8 mouse cellular contexts compared by ENCODE assay signal in the genomic region with DNA sequence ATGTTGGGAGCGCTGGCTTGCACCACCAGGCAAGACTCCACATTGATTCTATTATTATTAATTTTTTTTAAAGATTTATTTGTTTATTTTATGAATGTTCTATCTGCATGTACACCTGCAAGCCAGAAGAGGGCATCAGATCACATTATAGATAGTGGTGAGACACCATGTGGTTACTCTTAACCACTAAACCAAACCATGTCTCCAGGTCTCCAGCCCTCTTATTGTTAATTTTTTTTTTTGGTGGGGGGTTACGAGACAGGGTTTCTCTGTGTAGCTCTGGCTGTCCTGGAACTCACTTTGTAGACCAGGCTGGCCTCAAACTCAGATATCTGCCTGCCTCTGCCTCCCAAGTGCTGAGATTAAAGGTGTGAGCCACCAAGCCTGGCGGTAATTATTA. TPM values are rescaled to one million over a fixed set of nuclear protein-coding genes. Genes with fewer than 3 reads are reported as not detected.
DNase-seq lines count a peak whose midpoint lies in the region; ATAC-seq and TF ChIP-seq lines count a peak whose summit lies in the region.
"Not testable (repeated sequence)": the region's sequence is repeated elsewhere in the genome, so short reads cannot be mapped to it uniquely, and the experiment has no call there.

No protein-coding gene starts in this region.

- H3K9ac ChIP-seq in embryonic facial prominence, embryonic 11.5 days (replicated peaks; ENCODE audit: low read length); heart, postnatal 0 days (replicated peaks; ENCODE audit: low read depth, low read length); liver, postnatal 0 days (replicated peaks); midbrain, embryonic 14.5 days (replicated peaks; ENCODE audit: low read length); stomach, postnatal 0 days (ENCODE audit: low read length): not testable (repeated sequence)

- ATAC-seq in embryonic facial prominence, embryonic 11.5 days (replicated peaks; ENCODE audit: insufficient number of reproducible peaks, low FRiP score, low TSS enrichment, low read depth); heart, postnatal 0 days (ENCODE audit: insufficient read depth, low read depth); liver, postnatal 0 days; midbrain, embryonic 14.5 days (ENCODE audit: low FRiP score, low TSS enrichment); stomach, postnatal 0 days (ENCODE audit: low FRiP score, low TSS enrichment): not testable (repeated sequence)

- not testable (repeated sequence) for H3K4me2 ChIP-seq in embryonic facial prominence, embryonic 11.5 days (ENCODE audit: low read depth, low read length); heart, postnatal 0 days (ENCODE audit: low read depth, low read length); liver, postnatal 0 days (ENCODE audit: low read depth, low read length); midbrain, embryonic 14.5 days (ENCODE audit: low read length); stomach, postnatal 0 days (replicated peaks; ENCODE audit: low read depth)

- H3K27ac ChIP-seq in embryonic facial prominence, embryonic 11.5 days (replicated peaks; ENCODE audit: low read depth, low read length); heart, postnatal 0 days (ENCODE audit: low read depth); liver, postnatal 0 days (ENCODE audit: low read depth); midbrain, embryonic 14.5 days (replicated peaks; ENCODE audit: low read depth, low read length); stomach, postnatal 0 days (replicated peaks): not testable (repeated sequence)

- not testable (repeated sequence) for H3K27me3 ChIP-seq in embryonic facial prominence, embryonic 11.5 days (ENCODE audit: control insufficient read depth, insufficient read depth, low read length); heart, postnatal 0 days (ENCODE audit: control insufficient read depth, insufficient read depth, low read length); liver, postnatal 0 days (ENCODE audit: insufficient read depth, low read length); midbrain, embryonic 14.5 days (ENCODE audit: control insufficient read depth, insufficient read depth, low read length); stomach, postnatal 0 days (ENCODE audit: control insufficient read depth, insufficient read depth, low read length)

- H3K36me3 ChIP-seq in embryonic facial prominence, embryonic 11.5 days (replicated peaks; ENCODE audit: control insufficient read depth, insufficient read depth, low read depth, low read length); heart, postnatal 0 days (replicated peaks; ENCODE audit: control insufficient read depth, insufficient read depth, low read length); liver, postnatal 0 days (replicated peaks; ENCODE audit: insufficient read depth, low read length); midbrain, embryonic 14.5 days (ENCODE audit: control insufficient read depth, insufficient read depth, low read length); stomach, postnatal 0 days (ENCODE audit: control insufficient read depth, insufficient read depth, low read length): not testable (repeated sequence)

- 0 out of 2 replicates have a peak, but pooled peaks have one; percentile 7 for TF ChIP-seq CTCF in heart, postnatal 0 days (IDR thresholded peaks at IDR 0.05; ENCODE audit: low read depth)
- TF ChIP-seq CTCF in liver, postnatal 0 days (IDR thresholded peaks at IDR 0.05; ENCODE audit: low read depth): peak; percentile 46
- peak; percentile 63 for TF ChIP-seq CTCF in stomach, postnatal 0 days (IDR thresholded peaks at IDR 0.05; ENCODE audit: low read depth)

- H3K4me1 ChIP-seq in embryonic facial prominence, embryonic 11.5 days (ENCODE audit: control insufficient read depth, insufficient read depth, low read length); heart, postnatal 0 days (ENCODE audit: control insufficient read depth, insufficient read depth); midbrain, embryonic 14.5 days (ENCODE audit: control insufficient read depth, insufficient read depth, low read length); stomach, postnatal 0 days (replicated peaks; ENCODE audit: control insufficient read depth, insufficient read depth): not testable (repeated sequence)
- H3K4me1 ChIP-seq in liver, postnatal 0 days (ENCODE audit: insufficient read depth): peaks cover 12% of the 10 kb centered on the region

- not testable (repeated sequence) for H3K4me3 ChIP-seq in embryonic facial prominence, embryonic 11.5 days (ENCODE audit: low read depth, low read length); heart, postnatal 0 days (ENCODE audit: low read depth, low read length); liver, postnatal 0 days (ENCODE audit: low read depth, low read length); midbrain, embryonic 14.5 days (replicated peaks; ENCODE audit: low read depth, low read length); stomach, postnatal 0 days (ENCODE audit: low read depth, low read length)

- H3K9me3 ChIP-seq in embryonic facial prominence, embryonic 11.5 days (replicated peaks; ENCODE audit: control insufficient read depth, low read length); heart, postnatal 0 days (replicated peaks; ENCODE audit: control insufficient read depth, low read length); liver, postnatal 0 days (ENCODE audit: low read length); midbrain, embryonic 14.5 days (ENCODE audit: control insufficient read depth, low read length); stomach, postnatal 0 days (ENCODE audit: control insufficient read depth, low read length): not testable (repeated sequence)

- 51% methylated on average over 3 of the region's 3 CpGs for WGBS in embryonic facial prominence, embryonic 11.5 days
- WGBS in heart, postnatal 0 days: 70% methylated on average over 3 of the region's 3 CpGs
- 58% methylated on average over 3 of the region's 3 CpGs for WGBS in liver, postnatal 0 days (ENCODE audit: insufficient replicate concordance)
- 68% methylated on average over 3 of the region's 3 CpGs for WGBS in midbrain, embryonic 14.5 days
- WGBS in stomach, postnatal 0 days: 63% methylated on average over 3 of the region's 3 CpGs

- not testable (repeated sequence) for TF ChIP-seq EP300 in heart, postnatal 0 days (IDR thresholded peaks at IDR 0.05; ENCODE audit: low read depth); liver, postnatal 0 days (IDR thresholded peaks at IDR 0.05; ENCODE audit: low read depth); stomach, postnatal 0 days (optimal IDR thresholded peaks at IDR 0.05)

- DNase-seq in CD4-positive helper T cell, adult 2 months (ENCODE audit: low read depth, low spot score): peak; percentile 47
- peak; percentile 55 for DNase-seq in NIH3T3 (ENCODE audit: low read depth)
- DNase-seq in embryonic facial prominence, embryonic 11.5 days (ENCODE audit: low spot score): peak; percentile 30
- not testable (repeated sequence) for DNase-seq in heart, postnatal 0 days (ENCODE audit: low spot score); liver, postnatal 0 days; stomach, postnatal 0 days (ENCODE audit: low spot score)
- DNase-seq in kidney, adult 9 months: peak; percentile 64
- peak; percentile 34 for DNase-seq in midbrain, embryonic 14.5 days

RNA-seq across cellular contexts. Expression of a gene that starts 3.9 kb away (rescaled TPM):
- polyA plus RNA-seq in embryonic facial prominence, embryonic 11.5 days (2014; fragmentation: Nextera tagmentation; extraction: Ambion mirVana): 91.2 and 104 TPM in 2 replicates
- 28.5 and 60.6 TPM in 2 replicates for total RNA-seq in heart, postnatal 0 days (2014; rRNA removed; ENCODE audit: low replicate concordance)
- 26.5 and 27.5 TPM in 2 replicates for polyA plus RNA-seq in heart, postnatal 0 days (2015; fragmentation: Nextera tagmentation; extraction: Ambion mirVana)
- polyA plus RNA-seq in liver, postnatal 0 days (2015; fragmentation: Nextera tagmentation; extraction: Ambion mirVana): 13.9 and 17.7 TPM in 2 replicates
- polyA plus RNA-seq in midbrain, embryonic 14.5 days (2014; fragmentation: Nextera tagmentation; extraction: Ambion mirVana): 17.5 and 23.7 TPM in 2 replicates
- polyA plus RNA-seq in stomach, postnatal 0 days (2015; fragmentation: Nextera tagmentation; extraction: Ambion mirVana): 30.9 and 32.5 TPM in 2 replicates

RNA-seq across cellular contexts. Expression of a gene that starts 9.2 kb away (rescaled TPM):
- 18.8 and 19.0 TPM in 2 replicates for polyA plus RNA-seq in embryonic facial prominence, embryonic 11.5 days (2014; fragmentation: Nextera tagmentation; extraction: Ambion mirVana)
- total RNA-seq in heart, postnatal 0 days (2014; rRNA removed; ENCODE audit: low replicate concordance): 35.3 and 44.6 TPM in 2 replicates
- 35.3 and 36.6 TPM in 2 replicates for polyA plus RNA-seq in heart, postnatal 0 days (2015; fragmentation: Nextera tagmentation; extraction: Ambion mirVana)
- polyA plus RNA-seq in liver, postnatal 0 days (2015; fragmentation: Nextera tagmentation; extraction: Ambion mirVana): 142 and 151 TPM in 2 replicates
- polyA plus RNA-seq in midbrain, embryonic 14.5 days (2014; fragmentation: Nextera tagmentation; extraction: Ambion mirVana): 21.0 and 21.5 TPM in 2 replicates
- 65.4 and 66.3 TPM in 2 replicates for polyA plus RNA-seq in stomach, postnatal 0 days (2015; fragmentation: Nextera tagmentation; extraction: Ambion mirVana)

RNA-seq across cellular contexts. Expression of a gene that starts 13.8 kb away (rescaled TPM):
- polyA plus RNA-seq in embryonic facial prominence, embryonic 11.5 days (2014; fragmentation: Nextera tagmentation; extraction: Ambion mirVana): 0.48 and 0.92 TPM in 2 replicates
- 2.1 and 2.5 TPM in 2 replicates for total RNA-seq in heart, postnatal 0 days (2014; rRNA removed; ENCODE audit: low replicate concordance)
- 0.51 and 0.69 TPM in 2 replicates for polyA plus RNA-seq in heart, postnatal 0 days (2015; fragmentation: Nextera tagmentation; extraction: Ambion mirVana)
- 2.5 and 2.6 TPM in 2 replicates for polyA plus RNA-seq in liver, postnatal 0 days (2015; fragmentation: Nextera tagmentation; extraction: Ambion mirVana)
- 2.4 and 2.9 TPM in 2 replicates for polyA plus RNA-seq in midbrain, embryonic 14.5 days (2014; fragmentation: Nextera tagmentation; extraction: Ambion mirVana)
- polyA plus RNA-seq in stomach, postnatal 0 days (2015; fragmentation: Nextera tagmentation; extraction: Ambion mirVana): 16.1 and 17.5 TPM in 2 replicates

RNA-seq across cellular contexts. Expression of a gene that starts 24.0 kb away (rescaled TPM):
- polyA plus RNA-seq in embryonic facial prominence, embryonic 11.5 days (2014; fragmentation: Nextera tagmentation; extraction: Ambion mirVana): 250 and 261 TPM in 2 replicates
- total RNA-seq in heart, postnatal 0 days (2014; rRNA removed; ENCODE audit: low replicate concordance): 213 and 275 TPM in 2 replicates
- 222 and 226 TPM in 2 replicates for polyA plus RNA-seq in heart, postnatal 0 days (2015; fragmentation: Nextera tagmentation; extraction: Ambion mirVana)
- polyA plus RNA-seq in liver, postnatal 0 days (2015; fragmentation: Nextera tagmentation; extraction: Ambion mirVana): 81.9 and 85.9 TPM in 2 replicates
- 170 and 190 TPM in 2 replicates for polyA plus RNA-seq in midbrain, embryonic 14.5 days (2014; fragmentation: Nextera tagmentation; extraction: Ambion mirVana)
- 134 and 135 TPM in 2 replicates for polyA plus RNA-seq in stomach, postnatal 0 days (2015; fragmentation: Nextera tagmentation; extraction: Ambion mirVana)

RNA-seq across cellular contexts. Expression of a gene that starts 30.0 kb away (rescaled TPM):
- polyA plus RNA-seq in embryonic facial prominence, embryonic 11.5 days (2014; fragmentation: Nextera tagmentation; extraction: Ambion mirVana): 12.9 and 16.1 TPM in 2 replicates
- total RNA-seq in heart, postnatal 0 days (2014; rRNA removed; ENCODE audit: low replicate concordance): 7.9 and 12.4 TPM in 2 replicates
- polyA plus RNA-seq in heart, postnatal 0 days (2015; fragmentation: Nextera tagmentation; extraction: Ambion mirVana): 6.1 and 8.7 TPM in 2 replicates
- 1.7 TPM in 2 replicates for polyA plus RNA-seq in liver, postnatal 0 days (2015; fragmentation: Nextera tagmentation; extraction: Ambion mirVana)
- 27.4 and 28.6 TPM in 2 replicates for polyA plus RNA-seq in midbrain, embryonic 14.5 days (2014; fragmentation: Nextera tagmentation; extraction: Ambion mirVana)
- polyA plus RNA-seq in stomach, postnatal 0 days (2015; fragmentation: Nextera tagmentation; extraction: Ambion mirVana): 4.5 and 5.1 TPM in 2 replicates

Comparison
In these comparisons a context has a peak if more than half of its experiments do, and no peak if none do; other contexts are left out.
1. CTCF ChIP-seq: peak in every context shown above with its lines; median percentile 63 in stomach, postnatal 0 days; 46 in liver, postnatal 0 days; 7 in heart, postnatal 0 days.